Mouse (Mus musculus) MEL (cell line): ENCODE results near the gene Slc20a1.

Experiments
- CHD2 ChIP-seq: IDR thresholded peaks from 2 replicates; pipeline ENCODE4 v1.6.1; 2011; ENCODE audit warnings: low read length, improper control_type of control experiment
- CTCF ChIP-seq, 3 experiments: IDR thresholded peaks in 2 of 3; conservative IDR thresholded peaks in 1 of 3; 2 replicates each; pipeline ENCODE4 v1.5.1; 2011 to 2012; ENCODE audit warnings: low read length in 3 of 3, low read depth in 2 of 3, mild to moderate bottlenecking in 2 of 3, improper control_type of control experiment in 1 of 3, inconsistent platforms in 1 of 3, mixed read lengths in 1 of 3, moderate library complexity in 1 of 3; ENCODE audit not compliant: control insufficient read depth in 1 of 3, insufficient read depth in 1 of 3, poor library complexity in 1 of 3, severe bottlenecking in 1 of 3
- EP300 ChIP-seq, 2 experiments: IDR thresholded peaks; 2 replicates each; pipeline ENCODE4 v1.6.1; 2011; ENCODE audit warnings: improper control_type of control experiment in 2 of 2, low read length in 2 of 2, low read depth in 1 of 2, mild to moderate bottlenecking in 1 of 2
- NELFE ChIP-seq: IDR thresholded peaks from 2 replicates; pipeline ENCODE4 v1.6.1; 2011; ENCODE audit warnings: low read depth, low read length, improper control_type of control experiment
- POLR2A ChIP-seq, 2 experiments: IDR thresholded peaks; 2 replicates each; pipeline ENCODE4 v1.6.1; 2011 to 2012; ENCODE audit warnings: low read length in 2 of 2, mild to moderate bottlenecking in 2 of 2, control low read depth in 1 of 2, improper control_type of control experiment in 1 of 2, low read depth in 1 of 2, moderate library complexity in 1 of 2; ENCODE audit not compliant: control insufficient read depth in 1 of 2, insufficient read depth in 1 of 2, poor library complexity in 1 of 2

DNA sequence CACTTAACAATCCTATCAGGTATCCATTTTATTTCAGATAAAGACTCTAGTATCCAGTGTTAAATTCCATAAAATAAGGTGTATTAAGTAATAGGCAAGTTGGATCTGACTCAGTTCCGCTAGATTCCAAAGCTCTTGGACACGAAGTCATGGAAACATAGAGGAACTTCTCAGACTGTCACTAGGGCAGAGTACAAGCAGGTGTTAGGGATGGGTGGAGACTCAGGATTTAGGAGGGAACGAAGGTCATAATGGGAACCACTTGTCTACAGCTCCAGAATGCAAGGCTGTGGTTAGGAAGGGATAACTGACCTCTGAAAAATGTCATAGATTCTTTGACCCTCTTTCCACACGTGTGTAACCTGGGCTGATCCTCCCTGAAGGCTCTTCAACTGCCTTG is 25.6 kb downstream of the Slc20a1 start:
- TF ChIP-seq NELFE (no peak), CTCF (IDR thresholded peaks at IDR 0.05 in 2 of 3, conservative IDR thresholded peaks at IDR 0.05 in 1 of 3; ENCODE audit: control insufficient read depth in 1 of 3, insufficient read depth in 1 of 3, low read depth in 2 of 3, low read length in 3 of 3, poor library complexity in 1 of 3, severe bottlenecking in 1 of 3) (no peak), EP300 (IDR thresholded peaks at IDR 0.05; ENCODE audit: low read depth in 1 of 2, low read length in 2 of 2) (0 out of 4 replicates have a peak, but pooled peaks of 1 of the 2 experiments have one; percentile 0), CHD2 (no peak), POLR2A (IDR thresholded peaks at IDR 0.05; ENCODE audit: control insufficient read depth in 1 of 2, insufficient read depth in 1 of 2, low read depth in 1 of 2, low read length in 2 of 2, poor library complexity in 1 of 2) (no peak)
